Mouse (Mus musculus) midbrain, embryonic 16.5 days (tissue): ENCODE measurements around the gene Pxylp1. TPM values are rescaled to one million over a fixed set of nuclear protein-coding genes. Genes with fewer than 3 reads are reported as not detected.

ENCODE experiments used
- ATAC-seq: fragments of 200-750 bp; cut with Nextera tagmentation; 2 replicates; pipeline ENCODE4 v1.8.0; 2017; ENCODE audit warnings: moderate TSS enrichment
- H3K27ac ChIP-seq: fragments of 300-500 bp; sonication (generic); 2 replicates; pipeline ENCODE4 v1.5.1; 2014; ENCODE audit warnings: mild to moderate bottlenecking, low read length, mixed read lengths
- H3K27me3 ChIP-seq: fragments of 300-500 bp; sonication (generic); 2 replicates; pipeline ENCODE4 v1.6.1; 2014; ENCODE audit warnings: low read depth, low read length, mixed read lengths; ENCODE audit not compliant: control insufficient read depth, insufficient read depth
- H3K36me3 ChIP-seq: fragments of 300-500 bp; sonication (generic); 2 replicates; pipeline ENCODE4 v1.6.1; 2014; ENCODE audit warnings: mild to moderate bottlenecking, low read length, moderate library complexity, mixed read lengths; ENCODE audit not compliant: control insufficient read depth, insufficient read depth
- H3K4me1 ChIP-seq: fragments of 300-500 bp; sonication (generic); 2 replicates; pipeline ENCODE4 v1.6.1; 2014; ENCODE audit warnings: mild to moderate bottlenecking, low read length, mixed read lengths; ENCODE audit not compliant: control insufficient read depth, insufficient read depth
- H3K4me2 ChIP-seq: fragments of 300-500 bp; sonication (generic); 2 replicates; pipeline ENCODE4 v1.6.1; 2014; ENCODE audit warnings: mild to moderate bottlenecking, low read length, mixed read lengths
- H3K4me3 ChIP-seq: fragments of 300-500 bp; sonication (generic); 2 replicates; pipeline ENCODE4 v1.5.1; 2014; ENCODE audit warnings: low read depth, mild to moderate bottlenecking, low read length, moderate library complexity, mixed read lengths
- H3K9ac ChIP-seq: fragments of 300-500 bp; sonication (generic); 2 replicates; pipeline ENCODE4 v1.6.1; 2014; ENCODE audit warnings: low read depth, low read length, mixed read lengths
- H3K9me3 ChIP-seq: fragments of 300-500 bp; sonication (generic); replicated peaks from 2 replicates; pipeline ENCODE4 v1.6.1; 2014; ENCODE audit warnings: mild to moderate bottlenecking, low read length, mixed read lengths; ENCODE audit not compliant: control insufficient read depth, poor library complexity, severe bottlenecking
- WGBS: fragments of 180-500 bp; shearing (Covaris S2); extraction: QIAGEN DNeasy Blood & Tissue Kit; methylation state at CpG from one replicate; pipeline ENCODE4 v1.1.7; 2014; 5-methylcytosine and 5-hydroxymethylcytosine counted together
- polyA plus RNA-seq: library from polyadenylated mRNA; unstranded; fragments of >200 nt; fragmentation: Nextera tagmentation; extraction: Ambion mirVana; gene quantifications from 2 replicates; pipeline ENCODE4 v1.2.1, GENCODE M21; 2015

Gene Pxylp1
- polyA plus RNA-seq, 1 experiment from 2014 or later, result 39.3 TPM

- Histone ChIP-seq H3K36me3 (no peaks in the 10 kb centered on the region), H3K4me2 (peak overlapping the region; percentile 92), H3K27ac (no peak overlapping the region), H3K27me3 (no peaks in the 10 kb centered on the region), H3K4me3 (peak overlapping the region; percentile 74), H3K9ac (peak overlapping the region; percentile 23; the same call in 1 of the 2 replicates), H3K9me3 (no peaks in the 10 kb centered on the region), H3K4me1 (peaks cover 37% of the 10 kb centered on the region)
- ATAC-seq, result 0 out of 2 replicates have a peak, but pooled peaks have one; percentile 29
- WGBS, result 10% methylated on average over 6 of the region's 6 CpGs
Measured at GRCm38 (mm10) chr9:96887954-96888353, 4.5 kb downstream of the Pxylp1 start.

- H3K4me1 ChIP-seq, result peaks cover 38% of the 10 kb centered on the region
Measured at GRCm38 (mm10) chr9:96887492-96887891, 5.0 kb downstream of the Pxylp1 start.

GRCm38 (mm10) chr9:96885781-96886180 lies 6.7 kb downstream of the Pxylp1 start:
- Histone ChIP-seq H3K4me1 (peaks cover 39% of the 10 kb centered on the region), H3K4me2 (no peak overlapping the region)

More at GRCm38 (mm10) chr9:96887492-96887891, 5.0 kb downstream of the Pxylp1 start:
- no peaks in the 10 kb centered on the region for H3K9me3 ChIP-seq
- no peak for ATAC-seq
- no peaks in the 10 kb centered on the region for H3K27me3 ChIP-seq
- H3K27ac ChIP-seq, result no peak overlapping the region
- H3K36me3 ChIP-seq, result no peaks in the 10 kb centered on the region
- peak overlapping the region; percentile 74 for H3K4me3 ChIP-seq
- peak overlapping the region; percentile 92 for H3K4me2 ChIP-seq
- peak overlapping the region; percentile 23; the same call in 1 of the 2 replicates for H3K9ac ChIP-seq

GRCm38 (mm10) chr9:96882496-96883265 lies 9.8 kb downstream of the Pxylp1 start:
- WGBS, result 58% methylated on average over 20 of the region's 20 CpGs
- Histone ChIP-seq H3K4me1 (peaks cover 24% of the 10 kb centered on the region), H3K9ac (no peak overlapping the region), H3K27ac (peak overlapping the region; percentile 24; the same call in 1 of the 2 replicates), H3K4me3 (no peak overlapping the region), H3K9me3 (no peaks in the 10 kb centered on the region), H3K27me3 (no peaks in the 10 kb centered on the region), H3K4me2 (no peak overlapping the region; the same call in 1 of the 2 replicates), H3K36me3 (no peaks in the 10 kb centered on the region)
- ATAC-seq, result no peak

More at GRCm38 (mm10) chr9:96885781-96886180, 6.7 kb downstream of the Pxylp1 start:
- 60% methylated on average over 3 of the region's 3 CpGs for WGBS
- Histone ChIP-seq H3K9me3 (no peaks in the 10 kb centered on the region), H3K36me3 (no peaks in the 10 kb centered on the region), H3K9ac (no peak overlapping the region), H3K27me3 (no peaks in the 10 kb centered on the region), H3K4me3 (no peak overlapping the region), H3K27ac (no peak overlapping the region)
- no peak for ATAC-seq

- WGBS, result 73% methylated on average over 6 of the region's 6 CpGs
- H3K4me3 ChIP-seq, result no peak overlapping the region
- no peak overlapping the region for H3K9ac ChIP-seq
- no peaks in the 10 kb centered on the region for H3K27me3 ChIP-seq
- no peaks in the 10 kb centered on the region for H3K9me3 ChIP-seq
- ATAC-seq, result no peak
- no peak overlapping the region for H3K4me2 ChIP-seq
- no peaks in the 10 kb centered on the region for H3K36me3 ChIP-seq
- no peak overlapping the region for H3K27ac ChIP-seq
- peaks cover 23% of the 10 kb centered on the region for H3K4me1 ChIP-seq
Measured at GRCm38 (mm10) chr9:96881901-96882300, 10.6 kb downstream of the Pxylp1 start.

GRCm38 (mm10) chr9:96879024-96879423 lies 13.4 kb downstream of the Pxylp1 start:
- H3K27ac ChIP-seq, result no peak overlapping the region
- no peak for ATAC-seq
- no peaks in the 10 kb centered on the region for H3K36me3 ChIP-seq
- no peak overlapping the region for H3K4me3 ChIP-seq
- no peak overlapping the region for H3K4me2 ChIP-seq
- no peaks in the 10 kb centered on the region for H3K9me3 ChIP-seq
- 95% methylated on average over 6 of the region's 6 CpGs for WGBS
- peaks cover 17% of the 10 kb centered on the region for H3K4me1 ChIP-seq
- no peak overlapping the region for H3K9ac ChIP-seq
- H3K27me3 ChIP-seq, result no peaks in the 10 kb centered on the region

- 33% methylated on average over 4 of the region's 4 CpGs for WGBS
- no peaks in the 10 kb centered on the region for H3K36me3 ChIP-seq
- no peak overlapping the region for H3K4me3 ChIP-seq
- ATAC-seq, result no peak
- no peaks in the 10 kb centered on the region for H3K9me3 ChIP-seq
- peaks cover 17% of the 10 kb centered on the region for H3K4me1 ChIP-seq
- H3K4me2 ChIP-seq, result no peak overlapping the region
- H3K27ac ChIP-seq, result no peak overlapping the region
- H3K9ac ChIP-seq, result no peak overlapping the region
- H3K27me3 ChIP-seq, result no peaks in the 10 kb centered on the region
Measured at GRCm38 (mm10) chr9:96878464-96878863, 14.0 kb downstream of the Pxylp1 start.

GRCm38 (mm10) chr9:96875704-96876103 lies 16.8 kb downstream of the Pxylp1 start:
- H3K4me3 ChIP-seq, result no peak overlapping the region
- WGBS, result 72% methylated on average over 4 of the region's 4 CpGs

GRCm38 (mm10) chr9:96873082-96873481 lies 19.4 kb downstream of the Pxylp1 start:
- peaks cover 3% of the 10 kb centered on the region for H3K4me1 ChIP-seq
- H3K4me3 ChIP-seq, result no peak overlapping the region
- no peaks in the 10 kb centered on the region for H3K9me3 ChIP-seq
- no peak for ATAC-seq
- no peaks in the 10 kb centered on the region for H3K27me3 ChIP-seq
- no peak overlapping the region for H3K27ac ChIP-seq
- H3K9ac ChIP-seq, result no peak overlapping the region
- H3K36me3 ChIP-seq, result no peaks in the 10 kb centered on the region
- no peak overlapping the region for H3K4me2 ChIP-seq
- WGBS, result 72% methylated on average over 5 of the region's 5 CpGs

More at GRCm38 (mm10) chr9:96875704-96876103, 16.8 kb downstream of the Pxylp1 start:
- Histone ChIP-seq H3K9me3 (no peaks in the 10 kb centered on the region), H3K36me3 (no peaks in the 10 kb centered on the region), H3K27me3 (no peaks in the 10 kb centered on the region), H3K27ac (no peak overlapping the region), H3K4me1 (peaks cover 6% of the 10 kb centered on the region), H3K4me2 (no peak overlapping the region), H3K9ac (no peak overlapping the region)
- ATAC-seq, result no peak
